Mouse (Mus musculus): ENCODE data around the gene Gart. TPM values are rescaled to one million over a fixed set of nuclear protein-coding genes. Genes with fewer than 3 reads are reported as not detected.

Gart gene
- total and polyA plus RNA-seq, 3 experiments: 356 to 722 (median 517) TPM

DNA sequence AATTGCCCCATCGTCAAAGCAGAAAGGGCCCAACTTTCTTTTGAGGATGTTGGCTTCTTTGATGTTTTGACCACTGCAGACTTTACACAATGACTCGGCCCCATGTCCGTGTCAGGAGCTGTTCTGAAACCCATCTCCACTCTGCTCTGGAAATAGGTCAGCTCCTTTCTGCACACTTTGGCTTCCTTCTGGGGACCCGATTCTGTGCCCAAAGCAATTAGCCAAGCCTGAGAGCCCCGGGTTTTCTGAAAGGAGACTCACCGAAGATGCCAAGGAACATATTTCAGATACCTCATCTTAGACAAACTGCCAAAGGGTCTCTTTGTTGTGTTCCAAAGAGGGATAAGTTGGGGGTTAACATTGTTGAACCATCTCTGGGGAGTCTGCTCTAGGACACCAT is 32.2 kb downstream of the Gart start:
- Histone ChIP-seq H3K9me3 (replicated peaks; ENCODE audit: low read length) (no peaks in the 10 kb centered on the region), H3K4me2 (ENCODE audit: insufficient read depth, low read depth, poor library complexity, severe bottlenecking) (no peak overlapping the region), H3K27ac (ENCODE audit: insufficient read depth, low read depth) (no peak overlapping the region), H3K36me3 (replicated peaks in 1 of 2; ENCODE audit: control insufficient read depth in 1 of 2, insufficient read depth in 1 of 2, low read length in 1 of 2) (peaks cover 0 to 2% of the 10 kb centered on the region in 2 experiments), H3K4me3 (replicated peaks in 1 of 3; ENCODE audit: low read depth in 2 of 3, low read length in 2 of 3, poor library complexity in 1 of 3) (no peak overlapping the region), H3K79me2 (replicated peaks; ENCODE audit: control insufficient read depth, extremely low read depth, insufficient read depth, poor library complexity, severe bottlenecking) (no peaks in the 10 kb centered on the region), H3K27me3 (replicated peaks) (no peaks in the 10 kb centered on the region), H3K4me1 (ENCODE audit: control insufficient read depth in 1 of 2, insufficient read depth in 2 of 2) (peaks cover 5 to 20% of the 10 kb centered on the region in 2 experiments; a peak in 3 of 4 replicates), H3K9ac (ENCODE audit: insufficient read depth, low read depth) (no peak overlapping the region)
- in situ Hi-C loops (cut with MboI; ENCODE audit: low pct_ligation_motif_present, low pct_unique_long_range_greater_than_20kb, low sequenced_read_pairs): no loop called here
- TF ChIP-seq MAZ (IDR thresholded peaks at IDR 0.05; ENCODE audit: low read depth, low read length) (no peak), MAX (IDR thresholded peaks at IDR 0.05; ENCODE audit: low read length) (no peak), ZMIZ1 (IDR thresholded peaks at IDR 0.05; ENCODE audit: low read depth, low read length) (no peak), HCFC1 (IDR thresholded peaks at IDR 0.05; ENCODE audit: low read depth, low read length) (no peak), POLR2A (IDR thresholded peaks at IDR 0.05; ENCODE audit: low read depth, low read length) (no peak), MXI1 (IDR thresholded peaks at IDR 0.05; ENCODE audit: low read depth, low read length) (no peak), MEF2A (IDR thresholded peaks at IDR 0.05; ENCODE audit: borderline replicate concordance, low read depth, low read length) (no peak), SIN3A (IDR thresholded peaks at IDR 0.05; ENCODE audit: low read length) (no peak), IRF4 (IDR thresholded peaks at IDR 0.05; ENCODE audit: low read depth, low read length) (no peak), E2F4 (IDR thresholded peaks at IDR 0.05; ENCODE audit: insufficient replicate concordance, low read depth, low read length) (no peak), RAD21 (IDR thresholded peaks at IDR 0.05; ENCODE audit: low read depth, low read length) (no peak), USF1 (IDR thresholded peaks at IDR 0.05; ENCODE audit: low read depth, low read length) (no peak), CHD2 (IDR thresholded peaks at IDR 0.05; ENCODE audit: low read length) (no peak), NELFE (IDR thresholded peaks at IDR 0.05; ENCODE audit: low read depth, low read length) (no peak)
- dilution Hi-C loops (cut with MboI; ENCODE audit: extremely low pct_ligation_motif_present, extremely low pct_unique_long_range_greater_than_20kb, low sequenced_read_pairs): no loop called here
- no peak for DNase-seq (ENCODE audit: extremely low read depth)

- no peak for DNase-seq (ENCODE audit: extremely low read depth)
- Histone ChIP-seq H3K36me3 (replicated peaks in 1 of 2; ENCODE audit: control insufficient read depth in 1 of 2, insufficient read depth in 1 of 2, low read length in 1 of 2) (no peaks in the 10 kb centered on the region), H3K27me3 (replicated peaks) (no peaks in the 10 kb centered on the region), H3K4me1 (ENCODE audit: control insufficient read depth in 1 of 2, insufficient read depth in 2 of 2) (peaks cover 0 to 10% of the 10 kb centered on the region in 2 experiments; a peak in 1 of 4 replicates), H3K79me2 (replicated peaks; ENCODE audit: control insufficient read depth, extremely low read depth, insufficient read depth, poor library complexity, severe bottlenecking) (no peaks in the 10 kb centered on the region), H3K9ac (ENCODE audit: insufficient read depth, low read depth) (no peak overlapping the region), H3K27ac (ENCODE audit: insufficient read depth, low read depth) (no peak overlapping the region), H3K4me3 (replicated peaks in 1 of 3; ENCODE audit: low read depth in 2 of 3, low read length in 2 of 3, poor library complexity in 1 of 3) (no peak overlapping the region), H3K4me2 (ENCODE audit: insufficient read depth, low read depth, poor library complexity, severe bottlenecking) (no peak overlapping the region), H3K9me3 (replicated peaks; ENCODE audit: low read length) (no peaks in the 10 kb centered on the region)
- dilution Hi-C loops (cut with MboI; ENCODE audit: extremely low pct_ligation_motif_present, extremely low pct_unique_long_range_greater_than_20kb, low sequenced_read_pairs) (no loop called here), in situ Hi-C loops (cut with MboI; ENCODE audit: low pct_ligation_motif_present, low pct_unique_long_range_greater_than_20kb, low sequenced_read_pairs) (no loop called here)
- TF ChIP-seq TCF12 (IDR thresholded peaks at IDR 0.05; ENCODE audit: low read depth, low read length): no peak
- TF ChIP-seq NRF1 (IDR thresholded peaks at IDR 0.05; ENCODE audit: low read depth, low read length): no peak
- TF ChIP-seq USF2 (conservative IDR thresholded peaks at IDR 0.05; ENCODE audit: low read depth, low read length): no peak
- TF ChIP-seq POLR2AphosphoS2 (IDR thresholded peaks at IDR 0.05; ENCODE audit: low read depth, low read length): no peak
- TF ChIP-seq JUN (IDR thresholded peaks at IDR 0.05; ENCODE audit: insufficient read depth, low read depth, low read length): no peak
- no peak for TF ChIP-seq EP300 (IDR thresholded peaks at IDR 0.05; ENCODE audit: low read length)
- TF ChIP-seq MAZ (IDR thresholded peaks at IDR 0.05; ENCODE audit: low read depth, low read length): no peak
- no peak for TF ChIP-seq ETS1 (conservative IDR thresholded peaks at IDR 0.05; ENCODE audit: low read depth, low read length)
- TF ChIP-seq RAD21 (IDR thresholded peaks at IDR 0.05; ENCODE audit: low read depth, low read length): no peak
- TF ChIP-seq RCOR1 (conservative IDR thresholded peaks at IDR 0.05; ENCODE audit: low read depth, low read length): no peak
- TF ChIP-seq ELF1 (IDR thresholded peaks at IDR 0.05; ENCODE audit: low read depth, low read length): no peak
- no peak for TF ChIP-seq POLR2A (IDR thresholded peaks at IDR 0.05; ENCODE audit: low read depth, low read length)
- TF ChIP-seq BHLHE40 (IDR thresholded peaks at IDR 0.05; ENCODE audit: low read depth, low read length): no peak
- no peak for TF ChIP-seq ZNF384 (IDR thresholded peaks at IDR 0.05; ENCODE audit: low read depth, low read length)
- TF ChIP-seq SIN3A (IDR thresholded peaks at IDR 0.05; ENCODE audit: low read length): no peak
- TF ChIP-seq ZMIZ1 (IDR thresholded peaks at IDR 0.05; ENCODE audit: low read depth, low read length): no peak
- TF ChIP-seq PAX5 (IDR thresholded peaks at IDR 0.05; ENCODE audit: low read length): no peak
- no peak for TF ChIP-seq CHD1 (IDR thresholded peaks at IDR 0.05; ENCODE audit: low read depth, low read length)
- TF ChIP-seq MYC (IDR thresholded peaks at IDR 0.05; ENCODE audit: low read depth, low read length): no peak
- no peak for TF ChIP-seq CTCF (conservative IDR thresholded peaks at IDR 0.05 in 1 of 2, IDR thresholded peaks at IDR 0.05 in 1 of 2; ENCODE audit: low read depth in 2 of 2, low read length in 2 of 2)
Observed at GRCm38 (mm10) chr16:91612525-91612924, 34.2 kb downstream of the Gart start.
